Mouse (Mus musculus): ENCODE results near the gene Ak6. TPM values are rescaled to one million over a fixed set of nuclear protein-coding genes. Genes with fewer than 3 reads are reported as not detected.

Gene Ak6
- polyA plus RNA-seq (2015; fragmentation: Nextera tagmentation; extraction: Ambion mirVana) = 222 and 244 TPM in 2 replicates

DNA sequence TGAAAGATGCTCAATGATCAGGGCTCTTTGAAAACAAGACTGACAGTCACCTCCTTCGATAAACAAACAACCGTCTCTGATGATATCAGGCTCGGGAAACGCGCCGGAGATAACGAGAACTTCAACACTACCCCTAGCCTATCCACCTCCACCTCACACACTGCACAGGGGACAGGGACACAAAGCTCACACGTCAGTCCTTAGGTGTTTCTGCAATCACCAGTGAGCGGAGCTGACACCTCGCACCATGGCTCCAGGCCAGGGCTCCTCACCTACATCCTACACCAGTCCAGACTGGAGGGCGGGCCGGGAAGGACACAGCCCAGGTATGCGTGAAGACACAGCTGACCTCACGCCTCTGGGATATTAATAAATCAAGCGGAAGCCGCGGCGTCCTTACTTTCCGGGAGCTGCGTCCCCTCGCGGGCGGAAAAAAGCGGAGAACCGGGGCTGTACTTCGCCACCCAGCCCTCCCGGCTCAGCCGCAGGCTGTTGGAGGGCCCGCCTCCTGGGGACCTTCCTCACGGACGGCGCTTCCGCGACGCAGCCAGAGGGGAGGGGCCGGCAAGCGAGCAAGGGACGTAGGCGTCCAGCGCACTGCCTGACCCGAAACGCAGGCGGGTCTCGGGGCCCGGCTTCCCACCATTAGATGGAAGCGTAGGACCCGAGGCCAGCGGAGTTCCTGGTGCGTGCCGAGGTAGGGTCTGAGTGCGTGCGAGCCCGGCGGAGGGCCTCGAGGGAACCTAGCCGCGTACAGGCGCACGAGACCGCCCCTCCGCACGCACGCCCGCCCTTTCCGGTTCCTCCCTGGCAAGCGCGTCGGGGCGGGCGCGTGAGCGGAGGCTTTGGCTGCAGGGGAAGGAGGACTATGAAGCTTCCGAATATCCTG is at the start of gene Ak6, which contains the start of gene Rad17:
TSS of gene Ak6 (plus strand) at position 430 of the 889 bp plus-strand sequence.
TSS of gene Rad17 (minus strand) at position 502 of the 889 bp plus-strand sequence.
- Histone ChIP-seq H3K9ac (ENCODE audit: low read depth, low read length) (peak within 1 kb of the TSS; percentile 89), H3K9me3 (ENCODE audit: control insufficient read depth, low read length) (no peaks in the 10 kb centered on the region), H3K4me2 (ENCODE audit: low read depth, low read length) (peak within 1 kb of the TSS; percentile 62), H3K27ac (ENCODE audit: low read length) (peak within 1 kb of the TSS; percentile 96), H3K27me3 (replicated peaks; ENCODE audit: control insufficient read depth, insufficient read depth, low read length) (no peaks in the 10 kb centered on the region), H3K4me3 (ENCODE audit: low read length) (peak within 1 kb of the TSS; percentile 96), H3K4me1 (ENCODE audit: control insufficient read depth, insufficient read depth, low read length) (peaks cover 4% of the 10 kb centered on the region; the same call in 1 of the 2 replicates), H3K36me3 (ENCODE audit: control insufficient read depth, insufficient read depth, low read length) (no peaks in the 10 kb centered on the region)
- ATAC-seq = peak; percentile 98
- WGBS = under 1% methylated on average over 69 of the region's 73 CpGs

DNA sequence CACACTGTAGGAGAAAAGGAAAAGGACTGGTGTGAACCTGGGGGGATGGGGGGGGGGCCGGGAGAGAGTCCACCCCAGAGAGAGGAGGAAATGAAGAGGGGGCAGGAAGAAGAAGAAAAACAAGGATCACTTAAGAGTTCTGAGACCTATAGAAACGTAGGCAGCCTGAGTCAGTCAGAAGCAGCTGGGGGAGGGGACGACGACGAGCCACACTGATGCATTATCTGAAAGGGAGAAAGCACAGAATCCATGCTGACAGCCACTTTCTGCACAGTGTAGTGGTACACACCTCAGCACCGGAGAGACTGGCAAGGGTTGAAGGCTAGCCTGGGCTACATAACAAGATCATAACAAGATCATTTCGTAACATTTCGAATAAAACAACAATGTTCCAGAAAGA is 49.7 kb upstream of the Ak6 start:
- ATAC-seq = peak; percentile 17; the same call in 1 of the 2 replicates

GRCm38 (mm10) chr13:100602239-100602902 is 48.4 kb upstream of the Ak6 start:
- no peak overlapping the region for H3K4me2 ChIP-seq (ENCODE audit: low read depth, low read length)
- H3K27ac ChIP-seq (ENCODE audit: low read length) = peak overlapping the region; percentile 80

More for the DNA sequence above, 49.7 kb upstream of the Ak6 start:
- WGBS = 62% methylated on average over 8 of the region's 8 CpGs
- Histone ChIP-seq H3K27me3 (replicated peaks; ENCODE audit: control insufficient read depth, insufficient read depth, low read length) (no peaks in the 10 kb centered on the region), H3K9me3 (ENCODE audit: control insufficient read depth, low read length) (0 out of 2 replicates have a peak, but pooled peaks cover 4% of the 10 kb centered on the region), H3K36me3 (ENCODE audit: control insufficient read depth, insufficient read depth, low read length) (peaks cover 6% of the 10 kb centered on the region; the same call in 1 of the 2 replicates), H3K4me3 (ENCODE audit: low read length) (no peak overlapping the region), H3K4me1 (ENCODE audit: control insufficient read depth, insufficient read depth, low read length) (peaks cover 8% of the 10 kb centered on the region), H3K9ac (ENCODE audit: low read depth, low read length) (0 out of 2 replicates have a peak overlapping the region, but pooled peaks have one; percentile 1), H3K4me2 (ENCODE audit: low read depth, low read length) (no peak overlapping the region), H3K27ac (ENCODE audit: low read length) (peak overlapping the region; percentile 17; the same call in 1 of the 2 replicates)

GRCm38 (mm10) chr13:100603031-100603737 is 47.6 kb upstream of the Ak6 start:
- H3K27me3 ChIP-seq (replicated peaks; ENCODE audit: control insufficient read depth, insufficient read depth, low read length) = no peaks in the 10 kb centered on the region
- no peak overlapping the region for H3K4me3 ChIP-seq (ENCODE audit: low read length)
- 0 out of 2 replicates have a peak, but pooled peaks cover 4% of the 10 kb centered on the region for H3K9me3 ChIP-seq (ENCODE audit: control insufficient read depth, low read length)
- H3K36me3 ChIP-seq (ENCODE audit: control insufficient read depth, insufficient read depth, low read length) = peaks cover 6% of the 10 kb centered on the region
- peaks cover 12% of the 10 kb centered on the region for H3K4me1 ChIP-seq (ENCODE audit: control insufficient read depth, insufficient read depth, low read length)
- peak overlapping the region; percentile 80 for H3K27ac ChIP-seq (ENCODE audit: low read length)
- no peak for ATAC-seq
- no peak overlapping the region for H3K4me2 ChIP-seq (ENCODE audit: low read depth, low read length)
- WGBS = 84% methylated on average over 10 of the region's 10 CpGs
- no peak overlapping the region for H3K9ac ChIP-seq (ENCODE audit: low read depth, low read length)

More at GRCm38 (mm10) chr13:100602239-100602902, 48.4 kb upstream of the Ak6 start:
- 53% methylated on average over 5 of the region's 5 CpGs for WGBS
- peak; percentile 91 for ATAC-seq
- no peak overlapping the region for H3K4me3 ChIP-seq (ENCODE audit: low read length)
- no peaks in the 10 kb centered on the region for H3K27me3 ChIP-seq (replicated peaks; ENCODE audit: control insufficient read depth, insufficient read depth, low read length)
- H3K36me3 ChIP-seq (ENCODE audit: control insufficient read depth, insufficient read depth, low read length) = peaks cover 6% of the 10 kb centered on the region; the same call in 1 of the 2 replicates
- H3K9ac ChIP-seq (ENCODE audit: low read depth, low read length) = no peak overlapping the region
- peaks cover 12% of the 10 kb centered on the region for H3K4me1 ChIP-seq (ENCODE audit: control insufficient read depth, insufficient read depth, low read length)
- 0 out of 2 replicates have a peak, but pooled peaks cover 4% of the 10 kb centered on the region for H3K9me3 ChIP-seq (ENCODE audit: control insufficient read depth, low read length)

DNA sequence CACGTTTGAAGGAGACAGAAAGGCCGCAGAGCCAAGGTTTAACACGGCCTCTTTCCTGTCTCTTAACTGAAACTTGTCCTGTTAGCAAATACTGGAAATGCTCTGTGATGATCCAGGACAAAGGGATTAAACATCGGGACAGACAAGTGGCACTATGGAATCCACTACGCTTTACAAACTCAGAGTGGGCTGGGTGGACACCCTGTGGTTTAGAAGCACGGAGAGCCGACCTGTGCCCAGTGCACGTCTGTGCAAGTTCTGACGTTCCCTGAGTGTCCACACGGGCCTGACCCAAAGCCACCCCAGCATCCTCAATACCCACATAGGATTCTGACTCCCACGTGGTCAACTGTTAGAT is 47.1 kb upstream of the Ak6 start:
- Histone ChIP-seq H3K4me3 (ENCODE audit: low read length) (no peak overlapping the region), H3K27ac (ENCODE audit: low read length) (no peak overlapping the region), H3K9ac (ENCODE audit: low read depth, low read length) (no peak overlapping the region), H3K4me1 (ENCODE audit: control insufficient read depth, insufficient read depth, low read length) (peaks cover 12% of the 10 kb centered on the region), H3K36me3 (ENCODE audit: control insufficient read depth, insufficient read depth, low read length) (peaks cover 6% of the 10 kb centered on the region), H3K4me2 (ENCODE audit: low read depth, low read length) (no peak overlapping the region), H3K9me3 (ENCODE audit: control insufficient read depth, low read length) (0 out of 2 replicates have a peak, but pooled peaks cover 4% of the 10 kb centered on the region), H3K27me3 (replicated peaks; ENCODE audit: control insufficient read depth, insufficient read depth, low read length) (no peaks in the 10 kb centered on the region)
- no peak for ATAC-seq
- 88% methylated on average over 11 of the region's 11 CpGs for WGBS

- peak; percentile 66 for ATAC-seq
Observed at GRCm38 (mm10) chr13:100605845-100606244, 44.9 kb upstream of the Ak6 start.

GRCm38 (mm10) chr13:100607756-100608155 is 43.0 kb upstream of the Ak6 start:
- H3K4me1 ChIP-seq (ENCODE audit: control insufficient read depth, insufficient read depth, low read length) = peaks cover 4% of the 10 kb centered on the region; the same call in 1 of the 2 replicates
- peaks cover 15% of the 10 kb centered on the region for H3K36me3 ChIP-seq (ENCODE audit: control insufficient read depth, insufficient read depth, low read length)
- 0 out of 2 replicates have a peak, but pooled peaks cover 4% of the 10 kb centered on the region for H3K9me3 ChIP-seq (ENCODE audit: control insufficient read depth, low read length)
- H3K27me3 ChIP-seq (replicated peaks; ENCODE audit: control insufficient read depth, insufficient read depth, low read length) = no peaks in the 10 kb centered on the region
- no peak for ATAC-seq
- H3K4me2 ChIP-seq (ENCODE audit: low read depth, low read length) = no peak overlapping the region
- 88% methylated on average over 8 of the region's 8 CpGs for WGBS
- H3K27ac ChIP-seq (ENCODE audit: low read length) = no peak overlapping the region
- no peak overlapping the region for H3K9ac ChIP-seq (ENCODE audit: low read depth, low read length)
- no peak overlapping the region for H3K4me3 ChIP-seq (ENCODE audit: low read length)

More at GRCm38 (mm10) chr13:100605845-100606244, 44.9 kb upstream of the Ak6 start:
- Histone ChIP-seq H3K4me2 (ENCODE audit: low read depth, low read length) (no peak overlapping the region), H3K9me3 (ENCODE audit: control insufficient read depth, low read length) (0 out of 2 replicates have a peak, but pooled peaks cover 4% of the 10 kb centered on the region), H3K9ac (ENCODE audit: low read depth, low read length) (0 out of 2 replicates have a peak overlapping the region, but pooled peaks have one; percentile 15), H3K4me3 (ENCODE audit: low read length) (no peak overlapping the region), H3K4me1 (ENCODE audit: control insufficient read depth, insufficient read depth, low read length) (peaks cover 8% of the 10 kb centered on the region), H3K27me3 (replicated peaks; ENCODE audit: control insufficient read depth, insufficient read depth, low read length) (no peaks in the 10 kb centered on the region), H3K36me3 (ENCODE audit: control insufficient read depth, insufficient read depth, low read length) (peaks cover 6% of the 10 kb centered on the region), H3K27ac (ENCODE audit: low read length) (peak overlapping the region; percentile 72)
- WGBS = 69% methylated on average over 1 of the region's 1 CpGs

GRCm38 (mm10) chr13:100611266-100611665 is 39.5 kb upstream of the Ak6 start:
- no peak overlapping the region for H3K4me2 ChIP-seq (ENCODE audit: low read depth, low read length)
- WGBS = 88% methylated on average over 13 of the region's 13 CpGs
- H3K9me3 ChIP-seq (ENCODE audit: control insufficient read depth, low read length) = no peaks in the 10 kb centered on the region
- no peak overlapping the region for H3K4me3 ChIP-seq (ENCODE audit: low read length)
- no peak for ATAC-seq
- no peaks in the 10 kb centered on the region for H3K27me3 ChIP-seq (replicated peaks; ENCODE audit: control insufficient read depth, insufficient read depth, low read length)
- peaks cover 9% of the 10 kb centered on the region for H3K36me3 ChIP-seq (ENCODE audit: control insufficient read depth, insufficient read depth, low read length)
- H3K4me1 ChIP-seq (ENCODE audit: control insufficient read depth, insufficient read depth, low read length) = peaks cover 4% of the 10 kb centered on the region; the same call in 1 of the 2 replicates
- no peak overlapping the region for H3K9ac ChIP-seq (ENCODE audit: low read depth, low read length)
- no peak overlapping the region for H3K27ac ChIP-seq (ENCODE audit: low read length)

Data from intestine, embryonic 16.5 days (tissue).